Mouse (Mus musculus) embryo, embryonic 11.5 days (tissue): ENCODE measurements around the gene Gm20388.

Experiments used
- DNase-seq: peaks from one replicate; pipeline ENCODE4 v3.0.0-alpha.2; 2012; ENCODE audit warnings: low read depth, low spot score

The Gm20388 gene

DNA sequence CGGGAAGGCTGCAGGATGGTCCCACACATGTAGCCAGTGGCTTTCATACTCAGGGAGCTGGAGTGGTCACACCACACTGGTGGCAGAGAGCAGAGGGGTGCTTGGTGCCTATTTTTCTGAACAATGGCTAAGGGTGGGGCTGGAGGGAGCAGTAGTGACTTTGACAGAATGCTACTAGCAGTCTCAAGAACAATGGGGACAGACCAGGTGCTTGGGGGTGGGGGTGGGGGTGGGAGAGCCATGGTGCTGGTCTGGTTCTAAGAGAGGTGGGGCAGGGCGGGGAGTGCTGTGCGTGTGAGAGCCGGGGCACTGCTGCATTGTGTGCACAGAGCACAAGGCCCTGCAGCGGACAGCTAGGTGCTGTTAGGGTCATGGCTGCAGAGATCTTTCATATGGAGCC, 1971.3 kb downstream of the Gm20388 start:
- DNase-seq: no peak

GRCm38 (mm10) chr8:121884181-121884580, 1973.5 kb downstream of the Gm20388 start:
- no peak for DNase-seq

DNA sequence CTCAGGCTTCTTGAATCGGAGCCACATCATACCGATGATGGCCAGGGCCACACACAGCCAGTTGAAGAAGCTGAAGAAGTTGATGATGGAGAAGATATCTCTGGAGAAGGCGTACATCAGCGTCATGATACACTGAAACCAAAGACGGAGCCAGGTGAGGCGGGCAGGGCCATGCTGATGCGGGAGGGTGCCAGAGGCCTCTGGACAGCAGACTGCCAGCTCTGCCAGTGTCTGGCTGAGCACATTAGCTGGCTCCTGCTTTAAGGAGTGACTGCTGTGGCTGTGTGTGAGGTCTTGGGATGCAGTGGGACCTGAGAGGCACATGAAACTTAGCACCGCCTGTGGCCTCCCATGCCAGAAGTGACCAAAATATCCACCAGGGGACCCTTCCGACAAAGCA, 1974.4 kb downstream of the Gm20388 start:
- no peak for DNase-seq

DNA sequence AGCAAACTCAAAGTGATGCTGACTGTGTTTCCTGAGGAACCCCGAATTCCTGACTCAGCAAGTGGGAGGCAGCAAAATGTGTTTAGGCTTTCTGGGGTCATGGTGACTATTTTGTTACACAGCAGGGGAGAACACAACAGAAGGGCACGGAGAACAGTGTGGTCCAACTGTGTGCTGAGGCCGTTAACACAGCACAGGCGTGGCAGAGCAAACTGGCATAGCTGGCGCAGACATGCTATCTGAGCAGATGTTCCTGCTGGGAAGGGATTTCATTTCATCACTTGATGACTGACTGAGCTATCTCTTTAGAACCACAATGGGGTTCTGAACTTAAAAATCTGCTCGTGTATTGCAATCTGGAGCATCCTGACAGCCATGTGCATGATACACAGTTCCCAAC, 1974.8 kb downstream of the Gm20388 start:
- DNase-seq: no peak

- DNase-seq: no peak
Observed at GRCm38 (mm10) chr8:121887547-121887946, 1976.9 kb downstream of the Gm20388 start.

GRCm38 (mm10) chr8:121889317-121889716, 1978.7 kb downstream of the Gm20388 start:
- DNase-seq: no peak

- DNase-seq: no peak
Observed at GRCm38 (mm10) chr8:121889810-121890785, 1979.5 kb downstream of the Gm20388 start.

DNA sequence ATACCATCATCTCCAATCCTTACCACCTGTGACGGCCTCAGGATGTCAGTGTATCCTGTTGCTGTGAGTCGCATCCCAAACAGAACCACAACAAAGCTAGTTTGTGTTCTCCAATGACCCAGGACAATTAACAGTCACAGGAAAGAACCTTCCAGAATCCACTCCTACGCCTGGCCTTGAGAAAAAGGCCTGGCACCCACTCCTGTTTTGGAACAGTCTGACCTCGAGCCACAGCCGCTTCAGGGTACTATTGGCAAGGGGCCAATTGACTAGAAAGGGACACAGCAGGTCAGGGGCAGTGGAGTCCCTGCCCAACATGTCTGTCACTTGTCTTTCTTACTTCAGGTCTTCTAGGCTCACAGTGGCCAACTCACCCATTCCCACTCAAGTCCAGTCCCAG, 1982.2 kb downstream of the Gm20388 start:
- no peak for DNase-seq

GRCm38 (mm10) chr8:121895910-121896309, 1985.3 kb downstream of the Gm20388 start:
- DNase-seq: no peak

DNA sequence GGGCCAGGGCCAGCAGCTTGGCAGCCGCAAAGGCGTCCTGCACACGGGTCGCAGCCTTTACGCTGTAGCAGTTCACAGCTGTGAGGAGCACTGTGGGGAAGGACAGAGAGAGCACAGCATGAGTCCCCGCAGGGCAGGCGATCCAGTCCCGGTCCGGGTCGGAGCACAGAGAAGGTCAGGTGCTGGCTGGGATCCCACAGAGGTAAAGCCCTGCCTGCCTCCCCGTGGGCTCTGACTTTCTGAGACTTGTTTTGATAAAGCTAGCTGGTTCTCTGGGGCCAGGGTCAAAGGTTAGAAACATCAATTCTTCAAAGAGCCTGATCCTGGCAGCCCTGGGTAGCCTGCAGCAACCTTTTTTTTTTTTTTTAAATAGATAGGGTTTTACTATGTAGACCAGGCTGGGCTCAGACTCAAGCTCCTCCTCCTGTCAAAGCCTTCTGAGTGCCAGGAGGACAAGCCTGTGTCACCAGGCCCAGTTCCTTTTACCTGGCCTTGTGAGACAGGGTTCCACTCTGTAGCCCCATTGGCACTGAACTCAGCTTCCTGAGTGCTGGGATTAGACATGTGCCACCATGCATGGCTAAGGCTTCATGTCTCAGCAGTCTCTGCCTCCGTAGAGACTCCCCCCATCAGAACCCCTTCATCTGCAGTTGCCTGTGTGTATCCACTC, 1986.0 kb downstream of the Gm20388 start:
- no peak for DNase-seq

GRCm38 (mm10) chr8:121897205-121897604, 1986.6 kb downstream of the Gm20388 start:
- no peak for DNase-seq

DNA sequence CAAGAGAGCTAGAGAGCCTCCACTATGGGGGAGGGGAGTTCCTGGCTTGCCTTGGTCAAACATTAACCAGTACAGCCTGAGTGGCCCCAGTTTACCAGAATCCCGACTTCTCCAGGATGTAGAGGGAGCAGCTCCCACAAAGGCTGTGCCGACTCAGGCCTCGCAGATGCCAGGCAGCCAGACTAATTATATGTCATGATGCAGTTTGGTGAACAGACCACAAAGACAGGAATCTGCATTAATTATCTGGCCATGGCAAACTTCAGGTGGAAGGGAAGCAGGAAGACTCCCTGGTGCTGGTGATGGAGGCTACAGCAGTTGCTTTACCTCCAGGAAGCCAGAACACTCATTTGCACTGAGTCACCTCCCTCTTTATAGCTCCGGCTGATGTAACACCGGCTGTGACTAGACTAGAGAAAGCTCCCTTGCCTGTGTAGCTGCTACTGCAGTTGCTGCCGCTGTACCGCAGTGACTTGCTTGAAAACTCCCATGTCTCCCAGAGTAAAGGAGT, 1987.3 kb downstream of the Gm20388 start:
- DNase-seq: no peak

DNA sequence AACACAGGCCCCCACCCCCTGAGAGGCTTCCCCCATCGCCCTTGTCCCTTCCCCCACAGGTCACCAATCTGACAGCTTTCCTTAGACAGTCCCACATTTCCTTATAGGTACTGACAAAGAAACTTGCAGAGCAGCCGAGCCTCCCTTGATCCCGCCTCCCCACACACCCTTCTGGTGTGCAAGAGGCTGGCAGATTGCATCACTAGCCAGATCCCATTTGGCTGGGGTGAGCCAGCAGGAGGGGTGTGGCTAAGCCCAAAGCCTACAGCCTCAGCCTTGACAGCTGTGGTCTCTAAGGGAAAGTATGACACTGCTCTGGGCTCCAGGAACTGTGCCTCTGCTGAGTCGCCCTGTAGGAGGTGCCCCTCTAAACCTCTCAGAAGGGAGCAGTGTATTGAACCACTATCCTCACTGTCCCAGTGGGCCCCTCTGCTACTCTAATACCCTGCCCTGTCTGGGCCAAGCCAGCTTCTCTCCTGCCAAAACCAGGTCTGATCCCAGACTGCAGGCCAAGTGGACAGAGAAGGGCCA, 1987.8 kb downstream of the Gm20388 start:
- no peak for DNase-seq

- no peak for DNase-seq
Observed at GRCm38 (mm10) chr8:121899180-121900044, 1988.8 kb downstream of the Gm20388 start.

DNA sequence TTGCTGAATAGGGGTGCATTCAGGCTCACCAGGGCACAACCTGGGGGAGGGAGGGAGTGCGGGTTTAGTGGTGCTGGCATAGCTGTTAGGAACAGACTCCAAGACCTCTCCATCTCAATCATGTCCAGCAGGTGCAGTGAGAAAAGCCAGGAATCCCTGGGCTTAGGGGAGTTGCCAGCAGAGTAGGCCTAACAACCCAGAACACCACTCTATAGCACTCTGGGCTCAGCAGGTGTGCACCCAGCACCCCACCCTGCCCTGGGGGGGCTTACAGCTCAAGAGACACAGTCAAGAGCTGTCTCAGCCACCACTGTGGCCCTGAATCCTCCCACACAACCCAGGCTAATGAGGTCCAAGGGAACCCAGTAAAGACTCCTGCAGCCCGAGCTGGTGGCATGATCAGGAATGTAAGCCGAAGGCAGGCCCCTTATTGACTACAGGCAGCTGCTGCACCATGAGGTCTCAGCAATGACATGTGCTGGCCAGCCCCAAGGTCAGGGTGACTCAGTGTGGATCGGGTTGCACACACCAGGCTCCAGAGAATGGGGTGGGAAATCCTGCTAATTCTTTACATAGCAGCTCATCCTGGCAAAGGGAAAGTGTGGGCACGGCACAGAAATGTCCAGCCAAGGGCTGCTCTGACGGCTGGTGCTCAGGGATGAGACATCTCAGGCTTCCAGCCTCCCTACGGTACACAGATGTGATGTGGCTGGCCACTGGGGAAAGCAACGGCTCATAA, 1991.0 kb downstream of the Gm20388 start:
- no peak for DNase-seq

DNA sequence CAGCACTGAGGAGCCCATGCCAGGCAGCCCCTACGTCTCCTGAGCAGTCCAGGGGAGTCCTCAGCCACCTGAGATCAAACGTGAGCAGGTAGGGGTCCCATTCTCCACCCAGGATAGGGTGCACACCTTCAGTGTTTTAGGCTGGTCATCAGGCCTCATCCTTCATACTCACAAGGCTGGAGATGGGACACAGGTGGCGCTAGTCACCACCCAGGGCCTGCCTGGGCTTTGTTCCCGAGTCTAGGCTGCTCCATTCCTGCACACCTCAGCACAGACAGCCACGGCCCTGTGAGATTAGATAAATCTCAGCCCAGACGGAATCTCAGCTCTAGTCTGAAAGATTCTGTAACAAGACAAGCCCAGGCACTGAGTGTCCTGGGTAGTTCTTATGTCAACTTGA, 1993.3 kb downstream of the Gm20388 start:
- DNase-seq: no peak

DNA sequence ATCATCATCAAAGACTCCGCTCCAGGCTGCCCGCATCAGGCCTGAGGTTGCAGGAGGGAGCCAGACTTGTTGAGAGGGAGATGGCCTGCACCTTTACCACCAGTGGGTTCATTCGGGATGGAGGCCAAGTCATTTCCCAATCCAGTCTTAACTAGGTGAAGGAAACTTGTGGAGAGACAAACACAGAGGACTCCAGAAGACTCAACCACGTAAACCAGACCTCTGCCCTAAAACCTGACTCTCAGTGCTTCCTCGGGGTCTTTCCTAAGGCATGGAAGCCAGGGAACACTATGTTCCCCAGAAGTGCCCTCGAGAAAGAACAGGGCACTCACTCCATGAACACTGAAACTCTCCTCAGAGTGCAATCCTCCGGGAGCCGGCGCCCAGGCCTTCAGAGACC, 1994.4 kb downstream of the Gm20388 start:
- DNase-seq: no peak

- DNase-seq: no peak
Observed at GRCm38 (mm10) chr8:121905420-121905819, 1994.8 kb downstream of the Gm20388 start.

- DNase-seq: no peak
Observed at GRCm38 (mm10) chr8:121905864-121906263, 1995.2 kb downstream of the Gm20388 start.
